Mouse (Mus musculus): ENCODE data around the gene Gins3. TPM values are rescaled to one million over a fixed set of nuclear protein-coding genes. Genes with fewer than 3 reads are reported as not detected.
"Not testable (repeated sequence)": the region's sequence is repeated elsewhere in the genome, so short reads cannot be mapped to it uniquely, and the experiment has no call there.

The Gins3 gene
- total RNA-seq, 1 experiment: 13.9 TPM

DNA sequence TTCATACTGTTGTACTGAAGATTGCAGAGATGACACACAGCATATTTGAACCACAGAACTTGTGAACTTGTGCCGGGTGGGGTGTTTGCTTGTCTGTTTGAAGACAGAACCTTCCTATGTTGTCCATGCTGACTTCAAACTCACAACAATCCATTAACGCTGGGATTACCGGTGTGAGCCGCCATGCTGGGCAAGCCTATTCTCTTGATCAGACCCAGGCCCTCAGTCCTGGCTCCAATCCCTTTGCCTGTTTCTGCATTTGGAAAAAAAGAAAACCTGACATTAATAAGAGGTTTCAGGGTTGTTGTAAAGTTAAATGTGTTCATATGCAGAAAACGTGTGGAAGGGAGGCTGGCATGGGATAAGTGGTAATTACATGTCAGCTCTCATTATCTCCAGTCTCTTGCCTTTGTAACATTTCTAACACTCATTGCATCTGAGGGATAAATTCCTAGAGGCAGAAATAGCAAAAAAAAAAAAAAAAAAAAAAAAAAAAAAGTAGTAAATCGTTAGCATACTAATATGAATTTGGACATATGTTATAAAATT, 27.2 kb downstream of the Gins3 start:
- in situ Hi-C loops (cut with MboI; ENCODE audit: low sequenced_read_pairs in 2 of 2, unreplicated experiment in 2 of 2): no loop called here
- Histone ChIP-seq H3K4me3 (ENCODE audit: insufficient read depth in 1 of 2, low read depth in 1 of 2, low read length in 2 of 2, poor library complexity in 1 of 2, severe bottlenecking in 1 of 2) (no peak overlapping the region), H3K4me1 (ENCODE audit: control insufficient read depth in 2 of 2, insufficient read depth in 2 of 2, low read length in 2 of 2, poor library complexity in 1 of 2) (no peaks in the 10 kb centered on the region), H3K9me3 (ENCODE audit: control insufficient read depth, insufficient read depth, low read depth, low read length) (no peaks in the 10 kb centered on the region), H3K36me3 (ENCODE audit: control insufficient read depth, insufficient read depth, low read length, poor library complexity, severe bottlenecking) (no peaks in the 10 kb centered on the region), H3K27ac (ENCODE audit: insufficient read depth, low read depth, low read length, poor library complexity, severe bottlenecking) (no peak overlapping the region), H3K9ac (ENCODE audit: insufficient read depth, low read depth, low read length, poor library complexity, severe bottlenecking) (no peak overlapping the region)
- TF ChIP-seq ZC3H11A (IDR thresholded peaks at IDR 0.05; ENCODE audit: borderline replicate concordance, low read depth, low read length) (no peak), HCFC1 (IDR thresholded peaks at IDR 0.05; ENCODE audit: borderline replicate concordance, insufficient read depth, low read length) (no peak), CHD2 (IDR thresholded peaks at IDR 0.05; ENCODE audit: low read depth, low read length) (no peak), MAFK (IDR thresholded peaks at IDR 0.05; ENCODE audit: insufficient read depth, low read depth, low read length) (no peak), ZNF384 (IDR thresholded peaks at IDR 0.05; ENCODE audit: low read depth, low read length) (no peak)
- no peak for DNase-seq (ENCODE audit: low read depth, low spot score)

DNA sequence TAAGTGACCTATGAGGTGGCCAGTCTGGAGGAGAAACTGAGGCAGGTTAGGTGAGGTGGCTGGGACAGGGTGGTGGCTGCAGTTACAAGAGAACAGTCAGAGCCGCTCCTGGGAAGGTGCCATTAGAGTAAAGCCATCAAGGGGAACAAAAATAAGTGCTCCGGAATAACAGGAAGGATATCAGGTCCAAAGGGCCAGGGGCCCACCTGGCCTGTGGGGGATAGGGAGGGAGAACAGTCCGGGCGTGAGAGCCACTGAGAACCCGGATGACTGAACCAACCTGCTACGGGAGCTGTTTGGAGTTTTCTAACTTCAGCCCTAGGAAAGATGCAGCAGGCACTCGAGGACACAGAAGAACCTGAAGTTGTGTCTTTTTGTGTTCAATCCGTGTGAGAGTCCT, 27.8 kb downstream of the Gins3 start:
- DNase-seq (ENCODE audit: low read depth, low spot score): no peak
- H3K9me3 ChIP-seq (ENCODE audit: control insufficient read depth, insufficient read depth, low read depth, low read length): no peaks in the 10 kb centered on the region
- TF ChIP-seq ZC3H11A (IDR thresholded peaks at IDR 0.05; ENCODE audit: borderline replicate concordance, low read depth, low read length): no peak
- TF ChIP-seq CHD2 (IDR thresholded peaks at IDR 0.05; ENCODE audit: low read depth, low read length): no peak
- no peak for TF ChIP-seq HCFC1 (IDR thresholded peaks at IDR 0.05; ENCODE audit: borderline replicate concordance, insufficient read depth, low read length)
- TF ChIP-seq ZNF384 (IDR thresholded peaks at IDR 0.05; ENCODE audit: low read depth, low read length): no peak
- no peak for TF ChIP-seq MAFK (IDR thresholded peaks at IDR 0.05; ENCODE audit: insufficient read depth, low read depth, low read length)
- H3K4me3 ChIP-seq (ENCODE audit: insufficient read depth in 1 of 2, low read depth in 1 of 2, low read length in 2 of 2, poor library complexity in 1 of 2, severe bottlenecking in 1 of 2): no peak overlapping the region
- no peaks in the 10 kb centered on the region for H3K4me1 ChIP-seq (ENCODE audit: control insufficient read depth in 2 of 2, insufficient read depth in 2 of 2, low read length in 2 of 2, poor library complexity in 1 of 2)
- H3K9ac ChIP-seq (ENCODE audit: insufficient read depth, low read depth, low read length, poor library complexity, severe bottlenecking): no peak overlapping the region
- no peak overlapping the region for H3K27ac ChIP-seq (ENCODE audit: insufficient read depth, low read depth, low read length, poor library complexity, severe bottlenecking)
- no peaks in the 10 kb centered on the region for H3K36me3 ChIP-seq (ENCODE audit: control insufficient read depth, insufficient read depth, low read length, poor library complexity, severe bottlenecking)
- in situ Hi-C loops (cut with MboI; ENCODE audit: low sequenced_read_pairs in 2 of 2, unreplicated experiment in 2 of 2): no loop called here

- no peak overlapping the region for H3K27ac ChIP-seq (ENCODE audit: insufficient read depth, low read depth, low read length, poor library complexity, severe bottlenecking)
- no peaks in the 10 kb centered on the region for H3K4me1 ChIP-seq (ENCODE audit: control insufficient read depth in 2 of 2, insufficient read depth in 2 of 2, low read length in 2 of 2, poor library complexity in 1 of 2)
- H3K36me3 ChIP-seq (ENCODE audit: control insufficient read depth, insufficient read depth, low read length, poor library complexity, severe bottlenecking): no peaks in the 10 kb centered on the region
- H3K9me3 ChIP-seq (ENCODE audit: control insufficient read depth, insufficient read depth, low read depth, low read length): no peaks in the 10 kb centered on the region
- H3K9ac ChIP-seq (ENCODE audit: insufficient read depth, low read depth, low read length, poor library complexity, severe bottlenecking): no peak overlapping the region
- no peak overlapping the region for H3K4me3 ChIP-seq (ENCODE audit: insufficient read depth in 1 of 2, low read depth in 1 of 2, low read length in 2 of 2, poor library complexity in 1 of 2, severe bottlenecking in 1 of 2)
- TF ChIP-seq ZC3H11A (IDR thresholded peaks at IDR 0.05; ENCODE audit: borderline replicate concordance, low read depth, low read length): no peak
- no peak for DNase-seq (ENCODE audit: low read depth, low spot score)
- in situ Hi-C loops (cut with MboI; ENCODE audit: low sequenced_read_pairs in 2 of 2, unreplicated experiment in 2 of 2): no loop called here
These were observed 28.3 kb downstream of the Gins3 start for GRCm38 (mm10) chr8:95661575-95661974.

DNA sequence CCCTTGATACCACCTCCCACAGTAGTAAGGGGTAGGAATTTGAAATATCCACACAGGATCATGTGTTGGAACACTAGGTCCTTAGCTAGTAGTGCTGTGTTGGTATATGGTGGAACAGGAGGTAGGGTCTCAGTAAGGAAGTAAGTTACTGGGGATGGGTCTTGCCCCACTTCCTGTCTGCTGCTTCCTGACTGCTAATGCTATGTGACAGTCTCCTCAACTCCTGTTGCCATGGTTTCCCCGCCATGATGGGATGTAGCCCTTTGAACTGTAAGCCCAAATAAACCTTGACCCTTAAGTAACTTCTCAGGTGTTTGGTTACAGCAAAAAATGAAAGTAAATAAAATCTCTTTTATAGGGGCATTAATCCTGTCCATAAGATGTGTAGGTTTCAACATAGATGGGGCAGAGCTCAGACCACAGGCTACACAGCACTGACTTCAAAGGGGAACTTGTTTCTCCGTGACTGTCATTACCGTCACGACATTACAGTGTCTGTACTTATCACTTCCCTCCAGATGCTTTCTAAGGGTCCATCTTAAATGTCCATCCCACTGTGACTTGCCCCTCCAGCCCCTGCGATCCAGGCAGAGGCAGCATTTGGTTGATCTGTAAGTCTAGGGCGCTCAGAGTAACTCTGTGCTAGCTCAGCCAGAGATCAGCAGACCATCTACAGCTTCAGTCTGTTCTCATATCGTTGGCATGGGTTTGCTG, 29.8 kb downstream of the Gins3 start:
- TF ChIP-seq ZNF384 (IDR thresholded peaks at IDR 0.05; ENCODE audit: low read depth, low read length): no peak
- no peak for TF ChIP-seq CHD2 (IDR thresholded peaks at IDR 0.05; ENCODE audit: low read depth, low read length)
- TF ChIP-seq MAFK (IDR thresholded peaks at IDR 0.05; ENCODE audit: insufficient read depth, low read depth, low read length): no peak
- no peak for TF ChIP-seq ZC3H11A (IDR thresholded peaks at IDR 0.05; ENCODE audit: borderline replicate concordance, low read depth, low read length)
- no peak for TF ChIP-seq HCFC1 (IDR thresholded peaks at IDR 0.05; ENCODE audit: borderline replicate concordance, insufficient read depth, low read length)
- H3K9ac ChIP-seq (ENCODE audit: insufficient read depth, low read depth, low read length, poor library complexity, severe bottlenecking): no peak overlapping the region
- no peaks in the 10 kb centered on the region for H3K36me3 ChIP-seq (ENCODE audit: control insufficient read depth, insufficient read depth, low read length, poor library complexity, severe bottlenecking)
- in situ Hi-C loops (cut with MboI; ENCODE audit: low sequenced_read_pairs in 2 of 2, unreplicated experiment in 2 of 2): no loop called here
- no peaks in the 10 kb centered on the region for H3K9me3 ChIP-seq (ENCODE audit: control insufficient read depth, insufficient read depth, low read depth, low read length)
- no peak overlapping the region for H3K27ac ChIP-seq (ENCODE audit: insufficient read depth, low read depth, low read length, poor library complexity, severe bottlenecking)
- no peaks in the 10 kb centered on the region for H3K4me1 ChIP-seq (ENCODE audit: control insufficient read depth in 2 of 2, insufficient read depth in 2 of 2, low read length in 2 of 2, poor library complexity in 1 of 2)
- no peak overlapping the region for H3K4me3 ChIP-seq (ENCODE audit: insufficient read depth in 1 of 2, low read depth in 1 of 2, low read length in 2 of 2, poor library complexity in 1 of 2, severe bottlenecking in 1 of 2)
- DNase-seq (ENCODE audit: low read depth, low spot score): no peak

- Histone ChIP-seq H3K27ac (ENCODE audit: insufficient read depth, low read depth, low read length, poor library complexity, severe bottlenecking) (no peak overlapping the region), H3K9ac (ENCODE audit: insufficient read depth, low read depth, low read length, poor library complexity, severe bottlenecking) (no peak overlapping the region), H3K4me1 (ENCODE audit: control insufficient read depth in 2 of 2, insufficient read depth in 2 of 2, low read length in 2 of 2, poor library complexity in 1 of 2) (no peaks in the 10 kb centered on the region), H3K36me3 (ENCODE audit: control insufficient read depth, insufficient read depth, low read length, poor library complexity, severe bottlenecking) (no peaks in the 10 kb centered on the region), H3K4me3 (ENCODE audit: insufficient read depth in 1 of 2, low read depth in 1 of 2, low read length in 2 of 2, poor library complexity in 1 of 2, severe bottlenecking in 1 of 2) (no peak overlapping the region), H3K9me3 (ENCODE audit: control insufficient read depth, insufficient read depth, low read depth, low read length) (no peaks in the 10 kb centered on the region)
- in situ Hi-C loops (cut with MboI; ENCODE audit: low sequenced_read_pairs in 2 of 2, unreplicated experiment in 2 of 2): no loop called here
- DNase-seq (ENCODE audit: low read depth, low spot score): no peak
- TF ChIP-seq ZNF384 (IDR thresholded peaks at IDR 0.05; ENCODE audit: low read depth, low read length): no peak
- no peak for TF ChIP-seq MAFK (IDR thresholded peaks at IDR 0.05; ENCODE audit: insufficient read depth, low read depth, low read length)
These were observed 30.3 kb downstream of the Gins3 start for GRCm38 (mm10) chr8:95663599-95663949.

DNA sequence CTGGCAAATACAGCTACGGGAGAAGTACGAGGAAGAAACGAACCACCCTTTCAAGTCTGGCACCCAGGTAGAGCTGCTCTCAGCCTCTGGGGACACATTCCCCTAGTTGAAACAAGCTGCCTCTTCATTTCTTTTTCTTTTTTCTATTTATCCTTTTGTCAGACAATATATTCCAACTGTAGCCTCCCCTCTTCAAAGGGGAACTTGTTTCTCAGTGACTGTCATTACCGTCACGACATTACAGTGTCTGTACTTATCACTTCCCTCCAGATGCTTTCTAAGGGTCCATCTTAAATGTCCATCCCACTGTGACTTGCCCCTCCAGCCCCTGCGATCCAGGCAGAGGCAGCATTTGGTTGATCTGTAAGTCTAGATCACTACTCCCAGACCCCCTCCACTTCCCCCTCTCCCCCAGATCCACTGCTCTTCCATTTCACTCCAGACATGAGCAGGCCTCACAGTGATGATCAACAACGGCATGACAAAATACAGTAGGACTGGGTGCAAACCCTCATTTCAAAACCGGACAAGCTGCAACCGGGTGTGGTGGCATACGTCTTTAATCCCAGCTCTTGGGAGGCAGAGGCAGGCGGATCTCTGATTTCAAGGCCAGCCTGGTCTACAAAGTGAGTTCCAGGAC, 32.7 kb downstream of the Gins3 start:
- in situ Hi-C loops (cut with MboI; ENCODE audit: low sequenced_read_pairs in 2 of 2, unreplicated experiment in 2 of 2); H3K27ac ChIP-seq (ENCODE audit: insufficient read depth, low read depth, low read length, poor library complexity, severe bottlenecking); DNase-seq (ENCODE audit: low read depth, low spot score); H3K4me3 ChIP-seq (ENCODE audit: insufficient read depth in 1 of 2, low read depth in 1 of 2, low read length in 2 of 2, poor library complexity in 1 of 2, severe bottlenecking in 1 of 2); H3K4me1 ChIP-seq (ENCODE audit: control insufficient read depth in 2 of 2, insufficient read depth in 2 of 2, low read length in 2 of 2, poor library complexity in 1 of 2); H3K9ac ChIP-seq (ENCODE audit: insufficient read depth, low read depth, low read length, poor library complexity, severe bottlenecking); H3K9me3 ChIP-seq (ENCODE audit: control insufficient read depth, insufficient read depth, low read depth, low read length); H3K36me3 ChIP-seq (ENCODE audit: control insufficient read depth, insufficient read depth, low read length, poor library complexity, severe bottlenecking): not testable (repeated sequence)

Measured in ES-E14 (cell line).